Mouse (Mus musculus): ENCODE data around the gene Cd47.

- no peak for TF ChIP-seq CTCF (conservative IDR thresholded peaks at IDR 0.05 in 1 of 2, IDR thresholded peaks at IDR 0.05 in 1 of 2; ENCODE audit: low read depth in 2 of 2, low read length in 2 of 2)
- TF ChIP-seq MXI1 (IDR thresholded peaks at IDR 0.05; ENCODE audit: low read depth, low read length), result no peak
- TF ChIP-seq MAZ (IDR thresholded peaks at IDR 0.05; ENCODE audit: low read depth, low read length), result no peak
- TF ChIP-seq KAT2A (IDR thresholded peaks at IDR 0.05; ENCODE audit: insufficient replicate concordance, low read length), result no peak
Measured at GRCm38 (mm10) chr16:49807862-49808430, 7.6 kb downstream of the Cd47 start.
